Mouse (Mus musculus) adipocyte (in vitro differentiated cells): ENCODE results near the gene Nr2e3.
"Not testable (repeated sequence)": the region's sequence is repeated elsewhere in the genome, so short reads cannot be mapped to it uniquely, and the experiment has no call there.

Source experiments
- DNase-seq: peaks from one replicate; pipeline ENCODE4 v3.0.0-alpha.2; 2016; ENCODE audit warnings: low spot score

The Nr2e3 gene

GRCm38 (mm10) chr9:59960559-59960958, at the start of gene Nr2e3:
Nr2e3 (minus strand) TSS chr9:59960659.
- no peak for DNase-seq

GRCm38 (mm10) chr9:60008936-60009335, 48.5 kb upstream of the Nr2e3 start:
- no peak for DNase-seq

GRCm38 (mm10) chr9:60002323-60002722, 41.9 kb upstream of the Nr2e3 start:
- no peak for DNase-seq

GRCm38 (mm10) chr9:60001444-60001843, 41.0 kb upstream of the Nr2e3 start:
- no peak for DNase-seq

GRCm38 (mm10) chr9:59997725-59998124, 37.3 kb upstream of the Nr2e3 start:
- no peak for DNase-seq

- no peak for DNase-seq
These were observed 30.9 kb upstream of the Nr2e3 start for GRCm38 (mm10) chr9:59991407-59991806.

- peak; percentile 80 for DNase-seq
These were observed 29.4 kb upstream of the Nr2e3 start for GRCm38 (mm10) chr9:59989864-59990263.

GRCm38 (mm10) chr9:59985900-59986572, 25.6 kb upstream of the Nr2e3 start:
- no peak for DNase-seq

GRCm38 (mm10) chr9:59981116-59981515, 20.7 kb upstream of the Nr2e3 start:
- no peak for DNase-seq

GRCm38 (mm10) chr9:59971263-59971662, 10.8 kb upstream of the Nr2e3 start:
- DNase-seq, result no peak

- peak; percentile 73 for DNase-seq
These were observed 8.9 kb upstream of the Nr2e3 start for GRCm38 (mm10) chr9:59969383-59969782.

GRCm38 (mm10) chr9:59965046-59965445, 4.6 kb upstream of the Nr2e3 start:
- no peak for DNase-seq

- DNase-seq, result no peak
These were observed 3.9 kb upstream of the Nr2e3 start for GRCm38 (mm10) chr9:59964367-59964766.

GRCm38 (mm10) chr9:59961201-59961955, 919 bp upstream of the Nr2e3 start:
- no peak for DNase-seq

- DNase-seq, result peak; percentile 92
These were observed 1.2 kb downstream of the Nr2e3 start for GRCm38 (mm10) chr9:59959276-59959675.

- not testable (repeated sequence) for DNase-seq
These were observed 2.3 kb downstream of the Nr2e3 start for GRCm38 (mm10) chr9:59958115-59958514.

GRCm38 (mm10) chr9:59956496-59956895, 4.0 kb downstream of the Nr2e3 start:
- DNase-seq, result no peak

GRCm38 (mm10) chr9:59955692-59956091, 4.8 kb downstream of the Nr2e3 start:
- DNase-seq, result no peak

GRCm38 (mm10) chr9:59955199-59955598, 5.3 kb downstream of the Nr2e3 start:
- DNase-seq, result no peak

- no peak for DNase-seq
These were observed 6.9 kb downstream of the Nr2e3 start for GRCm38 (mm10) chr9:59953556-59953955.

- DNase-seq, result peak; percentile 51
These were observed 7.9 kb downstream of the Nr2e3 start for GRCm38 (mm10) chr9:59952515-59953070.

GRCm38 (mm10) chr9:59951943-59952342, 8.5 kb downstream of the Nr2e3 start:
- no peak for DNase-seq
